Mouse (Mus musculus): ENCODE measurements around the gene Utp14a.

- no peak for TF ChIP-seq POLR2A (IDR thresholded peaks at IDR 0.05; ENCODE audit: low read depth, low read length)
- TF ChIP-seq CTCF (IDR thresholded peaks at IDR 0.05; ENCODE audit: borderline replicate concordance, insufficient read depth, low read length): no peak
Measured at GRCm38 (mm10) chrX:48219468-48219867, 37.2 kb upstream of the Utp14a start.
